Mouse (Mus musculus): ENCODE data around the gene Tent2.

Gene Tent2

DNA sequence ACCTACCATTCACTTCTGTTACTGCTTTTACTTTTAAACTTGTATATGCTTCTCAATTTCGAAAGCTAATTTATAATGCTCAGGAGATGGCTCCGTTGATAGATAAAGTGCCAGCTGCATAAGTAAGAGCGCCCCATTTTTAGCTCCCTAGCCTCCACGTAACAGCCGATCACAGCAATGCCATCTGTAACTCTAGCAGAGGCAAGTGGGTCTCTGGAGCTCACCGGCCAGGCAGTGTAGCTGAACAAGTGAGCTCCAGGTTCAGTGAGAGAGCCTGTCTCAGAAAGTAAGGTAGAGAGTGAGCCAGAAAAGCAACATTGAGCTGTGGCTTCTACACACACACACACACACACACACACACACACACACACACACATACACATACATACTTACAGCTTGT lies 51.0 kb downstream of the Tent2 start:
- no peak for DNase-seq (ENCODE audit: low read depth)

DNA sequence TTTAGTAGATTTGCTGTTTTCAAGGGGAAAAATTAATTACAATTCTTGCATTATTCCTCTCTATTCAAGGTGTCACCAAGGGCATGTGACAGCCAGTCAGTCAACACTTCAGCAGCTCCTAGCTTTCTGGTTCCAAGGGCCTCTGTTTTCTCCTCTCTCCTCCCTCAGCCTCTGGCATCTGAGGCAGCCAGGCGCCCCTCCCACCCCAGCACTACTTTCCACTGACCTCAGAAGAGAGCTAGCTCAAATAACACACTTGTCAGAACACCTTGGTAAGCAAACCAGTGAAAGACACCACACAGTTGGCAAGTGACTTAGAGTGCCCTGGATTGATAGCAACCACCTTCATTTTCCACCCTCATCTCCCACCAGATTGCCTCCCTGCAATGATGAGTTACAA lies 54.1 kb downstream of the Tent2 start:
- DNase-seq (ENCODE audit: low read depth): no peak

DNA sequence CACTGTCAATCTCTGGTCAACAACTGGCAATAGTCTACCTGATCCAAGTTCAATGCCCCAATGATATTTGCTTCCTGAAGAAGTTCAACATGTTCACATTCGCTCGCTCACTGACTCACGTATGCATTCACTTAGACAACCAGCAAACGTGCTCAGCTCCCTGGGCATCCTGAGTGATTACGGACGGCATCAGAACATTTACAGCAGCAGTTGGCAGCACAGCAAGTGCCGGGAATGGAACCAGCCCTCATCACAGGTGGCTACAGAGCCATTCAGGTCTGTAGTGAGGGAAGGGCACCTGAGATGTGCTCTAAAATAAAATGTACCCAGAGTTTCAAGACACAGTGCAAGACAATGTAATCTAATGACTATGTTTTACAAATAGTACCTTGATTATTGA lies 55.1 kb downstream of the Tent2 start:
- no peak for DNase-seq (ENCODE audit: low read depth)

DNA sequence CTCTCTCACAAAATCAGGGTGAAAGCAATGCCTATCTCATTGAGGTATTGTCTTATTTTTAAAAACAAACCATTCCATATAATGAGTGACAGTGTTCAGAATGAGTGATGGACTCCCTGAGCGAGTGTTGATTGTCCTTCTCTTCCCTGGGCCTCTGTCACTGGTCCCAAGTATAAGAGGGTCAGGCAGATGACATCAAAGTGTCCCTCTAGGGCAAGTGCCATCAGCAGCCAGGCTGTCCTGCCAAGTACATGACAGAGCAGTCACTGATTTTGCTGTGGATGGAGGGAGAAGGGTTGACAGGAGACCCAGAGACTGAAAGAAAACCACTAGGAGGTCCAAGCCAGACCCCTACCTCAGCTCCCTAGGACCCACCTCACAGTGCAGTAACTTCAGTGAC lies 55.9 kb downstream of the Tent2 start:
- DNase-seq (ENCODE audit: low read depth): no peak

DNA sequence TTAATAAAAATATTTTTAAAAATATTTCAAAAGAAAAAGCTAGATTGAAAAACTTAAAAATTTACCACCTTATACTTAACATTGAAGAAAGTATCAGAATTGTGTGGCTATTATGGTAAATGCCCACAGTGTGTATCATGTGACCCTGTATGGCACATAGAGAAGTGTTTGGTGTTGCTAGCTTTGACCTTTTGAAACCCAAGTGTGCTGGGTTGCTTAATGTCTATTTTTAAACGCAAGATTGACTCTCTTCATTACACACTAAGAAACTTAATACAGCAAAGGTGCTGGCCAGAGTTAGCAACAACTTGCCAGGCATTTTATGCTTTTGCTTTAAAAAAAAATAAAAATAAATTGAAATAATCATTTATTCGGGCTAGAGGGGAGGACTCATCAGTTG lies 56.7 kb downstream of the Tent2 start:
- DNase-seq (ENCODE audit: low read depth): no peak

DNA sequence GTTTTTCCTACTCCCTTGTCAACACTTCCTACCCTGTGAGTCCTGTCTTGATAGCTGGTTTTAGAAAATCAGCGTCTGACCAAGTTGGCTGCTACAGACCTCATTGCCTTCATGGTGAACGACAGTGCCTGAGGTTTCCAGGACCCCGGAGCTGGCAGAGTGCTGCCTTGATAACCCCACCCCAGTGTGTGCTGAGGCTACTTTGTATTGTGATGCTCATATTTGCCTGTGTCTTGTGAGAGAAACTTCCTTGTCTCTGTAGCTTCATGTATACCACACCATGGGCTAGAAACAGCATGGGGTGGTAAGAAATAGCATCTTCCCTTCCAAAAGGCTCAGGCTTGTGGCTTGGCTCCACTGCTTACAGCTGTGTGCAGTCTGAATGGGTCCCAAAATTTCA lies 61.5 kb downstream of the Tent2 start:
- no peak for DNase-seq (ENCODE audit: low read depth)

DNA sequence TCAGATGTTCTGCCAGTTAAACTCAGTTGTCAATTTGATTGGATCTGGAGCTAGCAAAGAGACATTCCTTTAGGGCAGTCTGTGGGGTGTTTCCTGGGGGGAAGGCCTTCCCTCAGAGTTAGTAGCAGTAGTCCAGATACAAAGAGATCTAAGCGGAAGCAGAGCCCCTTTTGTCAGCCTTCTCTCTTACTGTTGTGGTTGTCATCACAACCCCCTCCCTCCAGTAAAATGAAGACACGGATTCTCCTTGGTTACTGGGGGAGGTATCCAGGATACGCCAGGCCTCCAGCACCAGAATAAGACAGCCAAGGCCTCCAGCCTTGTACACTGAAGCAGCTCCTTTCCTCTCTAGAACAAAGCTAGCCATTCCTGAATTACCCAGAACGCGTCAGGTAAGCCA lies 63.2 kb downstream of the Tent2 start:
- DNase-seq (ENCODE audit: low read depth): no peak

DNA sequence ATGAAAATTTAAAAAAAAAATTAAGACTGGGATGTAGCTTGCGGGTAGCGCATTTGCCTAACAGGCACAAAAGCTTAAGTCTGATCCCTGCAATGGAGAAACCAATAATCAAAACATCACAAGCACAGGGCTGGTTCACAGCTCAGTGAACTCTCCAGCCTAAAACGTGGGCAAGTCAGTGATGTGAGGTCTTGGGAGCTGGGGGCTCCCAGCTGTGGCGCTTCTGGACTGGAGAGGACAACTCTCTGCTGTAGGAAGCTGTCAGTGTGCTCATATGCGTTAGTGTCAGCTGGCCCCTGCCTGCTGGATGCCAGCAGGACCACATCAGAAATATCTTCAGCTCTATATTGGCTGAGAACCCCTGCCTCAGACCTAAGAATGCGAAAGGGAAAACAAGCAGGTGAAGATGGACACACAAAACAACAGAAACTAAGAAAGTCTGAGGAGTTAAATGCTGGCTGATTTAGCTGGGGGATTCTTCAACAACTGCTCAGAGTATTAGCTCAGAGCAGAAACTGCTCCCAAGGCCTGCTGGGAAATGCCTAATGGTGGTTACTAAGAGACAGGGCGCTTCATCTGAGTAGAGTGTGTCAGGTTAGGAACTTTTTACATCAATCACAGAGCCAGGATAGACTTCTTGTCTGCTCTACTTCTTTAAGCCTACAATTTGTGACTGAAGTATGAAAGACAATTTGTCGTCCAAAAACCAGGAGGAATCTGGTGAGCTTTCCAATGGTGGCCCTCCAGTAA lies 63.9 kb downstream of the Tent2 start:
- DNase-seq (ENCODE audit: low read depth): no peak

DNA sequence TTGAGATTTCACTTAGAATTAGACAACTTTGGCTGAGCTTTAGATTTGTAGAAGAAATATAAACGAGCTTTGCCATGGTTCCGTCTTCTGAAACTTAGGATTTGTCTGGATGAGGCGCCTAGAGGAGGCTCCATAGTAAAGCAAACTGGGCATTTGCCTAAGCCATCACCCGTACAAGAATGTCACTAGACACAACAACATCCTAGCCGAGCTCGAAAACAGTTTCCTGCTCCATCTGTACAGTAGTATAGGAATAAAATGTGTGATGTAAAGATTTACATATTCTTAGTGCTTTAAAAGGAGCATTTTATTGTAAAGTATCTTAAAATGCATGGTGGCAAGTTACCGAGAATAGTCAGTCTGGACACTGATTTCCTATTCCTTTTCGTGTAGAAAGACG lies 69.9 kb downstream of the Tent2 start:
- DNase-seq (ENCODE audit: low read depth): no peak

DNA sequence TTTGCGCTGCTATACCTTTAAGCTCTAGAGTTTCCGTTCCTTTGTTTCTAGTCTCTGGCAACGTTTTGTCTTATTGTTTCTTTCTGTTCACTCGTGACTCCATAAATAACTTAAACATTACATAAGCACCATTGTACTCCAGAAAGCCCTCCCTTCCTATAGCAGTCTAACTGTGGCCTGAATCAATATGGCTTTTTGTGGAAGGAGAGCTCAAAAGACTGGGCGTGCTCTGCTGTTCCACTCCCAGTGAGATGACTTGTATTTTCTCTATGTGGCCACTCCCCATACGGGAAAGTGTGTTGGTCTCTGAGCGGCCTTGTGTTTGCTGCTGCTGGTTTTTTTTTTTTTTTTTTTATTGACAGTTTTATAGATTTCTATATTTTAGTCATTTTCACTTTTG lies 74.9 kb downstream of the Tent2 start:
- no peak for DNase-seq (ENCODE audit: low read depth)

DNA sequence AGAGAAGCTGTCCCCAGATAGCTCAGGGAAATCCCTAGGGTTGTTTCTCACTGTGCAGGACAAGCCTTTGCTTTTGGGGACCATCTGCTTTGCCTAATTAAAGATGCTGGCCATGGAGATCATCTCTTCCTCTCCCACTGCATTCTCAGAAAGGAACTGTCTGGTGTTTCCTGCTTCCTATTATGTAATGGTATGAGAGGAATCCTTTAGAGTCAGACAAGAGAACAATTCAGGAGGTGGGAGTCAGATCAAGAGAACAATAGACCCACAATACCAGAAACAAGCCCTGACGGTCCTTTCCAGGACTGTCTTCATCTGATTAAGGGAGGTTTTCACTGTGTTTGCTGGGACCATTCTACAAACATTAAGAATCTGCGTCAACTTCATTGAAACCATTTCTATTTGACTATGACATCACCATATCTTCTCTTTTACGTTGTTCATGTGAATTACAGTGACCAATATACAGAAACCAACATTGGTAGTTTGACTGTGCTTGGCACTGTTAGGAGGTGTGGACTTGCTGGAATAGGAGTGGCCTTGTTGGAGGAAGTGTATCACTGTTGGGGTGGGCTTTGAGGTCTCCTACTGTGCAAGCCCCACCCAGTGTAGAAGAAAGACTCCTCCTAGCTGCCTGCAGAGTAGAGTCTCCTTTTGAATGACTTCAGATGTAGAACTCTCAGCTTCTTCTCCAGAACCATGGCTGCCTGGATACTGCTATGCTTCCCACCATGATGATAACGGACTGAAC lies 89.7 kb downstream of the Tent2 start:
- DNase-seq (ENCODE audit: low read depth): no peak

DNA sequence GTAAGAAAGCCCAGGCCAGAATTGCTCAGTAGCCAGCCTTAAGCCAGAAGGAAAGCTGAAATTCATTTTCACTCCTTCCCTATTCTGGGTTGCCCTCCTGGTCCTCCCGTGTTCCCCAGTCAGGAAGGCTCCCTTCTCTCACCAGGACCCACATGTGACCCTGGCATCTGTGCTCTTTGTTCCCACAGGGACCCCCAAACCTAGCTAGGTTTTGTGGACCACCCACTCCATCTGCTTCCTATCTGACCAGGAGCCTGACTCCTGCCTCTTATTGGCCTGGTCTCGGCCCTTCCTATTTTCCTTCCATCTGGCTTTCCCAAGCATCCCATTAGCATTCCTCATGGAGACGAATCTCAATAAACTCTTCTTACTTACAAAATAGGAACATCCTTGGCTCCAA lies 93.6 kb downstream of the Tent2 start:
- DNase-seq (ENCODE audit: low read depth): no peak

DNA sequence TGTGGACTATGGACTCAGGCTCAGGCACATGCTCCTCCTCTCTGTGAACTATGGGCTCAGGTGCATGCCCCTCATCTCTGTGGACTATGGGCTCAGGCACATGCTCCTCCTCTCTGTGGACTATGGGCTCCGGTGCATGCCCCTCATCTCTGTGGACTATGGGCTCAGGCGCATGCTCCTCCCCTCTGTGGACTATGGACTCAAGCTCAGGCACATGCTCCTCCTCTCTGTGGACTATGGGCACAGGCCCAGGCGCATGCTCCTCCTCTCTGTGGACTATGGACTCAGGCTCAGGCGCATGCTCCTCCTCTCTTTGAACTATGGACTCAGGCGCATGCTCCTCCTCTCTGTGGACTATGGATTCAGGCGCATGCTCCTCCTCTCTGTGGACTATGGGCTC lies 95.5 kb downstream of the Tent2 start:
- DNase-seq (ENCODE audit: low read depth): no peak
